ENCODE assay signal across 9 mouse cellular contexts in genomic region chr1:127677661-127678580, GRCm38 (mm10). TPM values are rescaled to one million over a fixed set of nuclear protein-coding genes. Genes with fewer than 3 reads are reported as not detected.
DNase-seq lines count a peak whose midpoint lies in the region; ATAC-seq lines count a peak whose summit lies in the region.
"Had no signal": no experiment of that assay in that cellular context is flagged by ENCODE, and none has a peak within 500 bp of the region (broad histone marks: within the 10 kb centered on the region; RNA-seq: fewer than 3 reads in every experiment).

No protein-coding gene starts in this region.

- H3K27ac ChIP-seq in embryonic facial prominence, embryonic 12.5 days, result no peak overlapping the region
- peak overlapping the region; percentile 75 for H3K27ac ChIP-seq in hindbrain, embryonic 14.5 days
- H3K27ac ChIP-seq in midbrain, embryonic 16.5 days (ENCODE audit: low read length), result peak overlapping the region; percentile 87
- H3K27ac ChIP-seq: macrophage had no signal

- peak; percentile 47 for ATAC-seq in frontal cortex, adult (ENCODE audit: low TSS enrichment)
- peak; percentile 59; the same call in 1 of the 2 replicates for ATAC-seq in embryonic facial prominence, embryonic 12.5 days (ENCODE audit: insufficient number of reproducible peaks, insufficient read depth, low FRiP score, low TSS enrichment)
- peak; percentile 75 for ATAC-seq in hindbrain, embryonic 14.5 days (ENCODE audit: low FRiP score)
- peak; percentile 78 for ATAC-seq in midbrain, embryonic 16.5 days

- DNase-seq in frontal cortex, postnatal 25 days (ENCODE audit: low spot score in 2 of 2), result no peak
- DNase-seq in adrenal gland, adult 2 months, result peak; percentile 39
- DNase-seq in hindbrain, embryonic 14.5 days (ENCODE audit: low spot score), result peak; percentile 36
- DNase-seq in liver, result peak; percentile 14
- peak; percentile 61 for DNase-seq in thymus, postnatal 4 days

- peaks cover 68% of the 10 kb centered on the region for H3K27me3 ChIP-seq in embryonic facial prominence, embryonic 12.5 days
- peaks cover 12% of the 10 kb centered on the region; the same call in 1 of the 2 replicates for H3K27me3 ChIP-seq in hindbrain, embryonic 14.5 days (ENCODE audit: control insufficient read depth, insufficient read depth, low read length)
- H3K27me3 ChIP-seq in midbrain, embryonic 16.5 days (ENCODE audit: control insufficient read depth, insufficient read depth, low read depth, low read length), result no peaks in the 10 kb centered on the region

- no peaks in the 10 kb centered on the region for H3K9me3 ChIP-seq in embryonic facial prominence, embryonic 12.5 days
- H3K9me3 ChIP-seq in hindbrain, embryonic 14.5 days (ENCODE audit: control insufficient read depth, low read length), result no peaks in the 10 kb centered on the region
- no peaks in the 10 kb centered on the region for H3K9me3 ChIP-seq in midbrain, embryonic 16.5 days (replicated peaks; ENCODE audit: control insufficient read depth, low read length, poor library complexity, severe bottlenecking)

- peaks cover 12% of the 10 kb centered on the region; the same call in 1 of the 2 replicates for H3K4me1 ChIP-seq in embryonic facial prominence, embryonic 12.5 days
- peaks cover 16% of the 10 kb centered on the region; the same call in 1 of the 2 replicates for H3K4me1 ChIP-seq in hindbrain, embryonic 14.5 days (replicated peaks; ENCODE audit: control insufficient read depth, insufficient read depth, low read length)
- H3K4me1 ChIP-seq in midbrain, embryonic 16.5 days (ENCODE audit: control insufficient read depth, insufficient read depth, low read length), result peaks cover 11% of the 10 kb centered on the region; the same call in 1 of the 2 replicates

- WGBS in embryonic facial prominence, embryonic 12.5 days, result 2% methylated on average over 64 of the region's 64 CpGs
- 2% methylated on average over 62 of the region's 64 CpGs for WGBS in hindbrain, embryonic 14.5 days
- 2% methylated on average over 63 of the region's 64 CpGs for WGBS in midbrain, embryonic 16.5 days

- peak overlapping the region; percentile 97 for H3K4me2 ChIP-seq in embryonic facial prominence, embryonic 12.5 days (replicated peaks)
- H3K4me2 ChIP-seq in hindbrain, embryonic 14.5 days (replicated peaks), result peak overlapping the region; percentile 83
- peak overlapping the region; percentile 88 for H3K4me2 ChIP-seq in midbrain, embryonic 16.5 days (ENCODE audit: low read length)

- H3K9ac ChIP-seq in embryonic facial prominence, embryonic 12.5 days, result peak overlapping the region; percentile 52
- H3K9ac ChIP-seq in hindbrain, embryonic 14.5 days, result peak overlapping the region; percentile 77
- peak overlapping the region; percentile 79 for H3K9ac ChIP-seq in midbrain, embryonic 16.5 days (ENCODE audit: low read depth, low read length)

- no peaks in the 10 kb centered on the region for H3K36me3 ChIP-seq in embryonic facial prominence, embryonic 12.5 days
- no peaks in the 10 kb centered on the region for H3K36me3 ChIP-seq in hindbrain, embryonic 14.5 days (replicated peaks; ENCODE audit: control insufficient read depth, insufficient read depth)
- no peaks in the 10 kb centered on the region for H3K36me3 ChIP-seq in midbrain, embryonic 16.5 days (ENCODE audit: control insufficient read depth, insufficient read depth, low read length)

- peak overlapping the region; percentile 50 for H3K4me3 ChIP-seq in embryonic facial prominence, embryonic 12.5 days
- peak overlapping the region; percentile 66 for H3K4me3 ChIP-seq in hindbrain, embryonic 14.5 days (replicated peaks; ENCODE audit: low read length)
- peak overlapping the region; percentile 62 for H3K4me3 ChIP-seq in midbrain, embryonic 16.5 days (ENCODE audit: low read depth, low read length)

RNA-seq across cellular contexts. Expression of gene Tmem163, which starts 1.4 kb away (rescaled TPM):
- total RNA-seq in adrenal gland, adult 2 months (2021), result under 1 TPM in 1 of 2 experiments, not detected in 1; 0.86 TPM
- polyA plus RNA-seq in adrenal gland, adult 2 months (2012; rRNA removed), result 0.58 and 2.6 TPM in 2 replicates
- polyA plus RNA-seq in embryonic facial prominence, embryonic 12.5 days (2016; fragmentation: Nextera tagmentation; extraction: Ambion mirVana), result 8.7 and 11.8 TPM in 2 replicates
- 55.6 and 61.5 TPM in 2 replicates for polyA plus RNA-seq in hindbrain, embryonic 14.5 days (2014; fragmentation: Nextera tagmentation; extraction: Ambion mirVana)
- 68.7 and 68.8 TPM in 2 replicates for polyA plus RNA-seq in midbrain, embryonic 16.5 days (2015; fragmentation: Nextera tagmentation; extraction: Ambion mirVana)
- polyA plus RNA-seq: macrophage had no signal

RNA-seq across cellular contexts. Expression of gene Acmsd, which starts 51.3 kb away (rescaled TPM):
- total RNA-seq in adrenal gland, adult 2 months (2021), result under 1 TPM in 1 of 2 experiments, not detected in 1; 0.17 TPM
- not detected in 2 replicates for polyA plus RNA-seq in adrenal gland, adult 2 months (2012; rRNA removed)
- polyA plus RNA-seq in embryonic facial prominence, embryonic 12.5 days (2016; fragmentation: Nextera tagmentation; extraction: Ambion mirVana), result 0.13 and 0.14 TPM in 2 replicates
- polyA plus RNA-seq in hindbrain, embryonic 14.5 days (2014; fragmentation: Nextera tagmentation; extraction: Ambion mirVana), result 0.17 TPM in 1 of 2 replicates, not detected in the other
- polyA plus RNA-seq in midbrain, embryonic 16.5 days (2015; fragmentation: Nextera tagmentation; extraction: Ambion mirVana), result 0.12 TPM in 1 of 2 replicates, not detected in the other
- polyA plus RNA-seq: macrophage had no signal

Comparison
In these comparisons a context has a peak if more than half of its experiments do, and no peak if none do; other contexts are left out.
1. DNase-seq: peak in adrenal gland, adult 2 months (single experiment), hindbrain, embryonic 14.5 days (single experiment), liver (single experiment) and thymus, postnatal 4 days (single experiment); none in frontal cortex, postnatal 25 days (0 of 2).
2. Peak in every context shown above with its lines, with median percentiles within 50 percentile points of each other: ATAC-seq, H3K4me2 ChIP-seq, H3K4me3 ChIP-seq and H3K9ac ChIP-seq.